Mouse (Mus musculus) thymus, adult 2 months (tissue): ENCODE data around the gene Nucb1.

Source experiments
- CTCF ChIP-seq: fragments of 200-500 bp; IDR thresholded peaks from 2 replicates; pipeline ENCODE4 v1.5.1; 2012; ENCODE audit warnings: mild to moderate bottlenecking, control low read depth, low read length, moderate library complexity, borderline replicate concordance; ENCODE audit not compliant: control insufficient read depth, poor library complexity, insufficient read depth; ENCODE audit errors: extremely low read depth
- POLR2A ChIP-seq: fragments of 200-500 bp; IDR thresholded peaks from 2 replicates; pipeline ENCODE4 v1.6.1; 2012; ENCODE audit warnings: mild to moderate bottlenecking, low read length, control low read depth, moderate library complexity; ENCODE audit not compliant: control insufficient read depth, poor library complexity, insufficient read depth; ENCODE audit errors: extremely low read depth

DNA sequence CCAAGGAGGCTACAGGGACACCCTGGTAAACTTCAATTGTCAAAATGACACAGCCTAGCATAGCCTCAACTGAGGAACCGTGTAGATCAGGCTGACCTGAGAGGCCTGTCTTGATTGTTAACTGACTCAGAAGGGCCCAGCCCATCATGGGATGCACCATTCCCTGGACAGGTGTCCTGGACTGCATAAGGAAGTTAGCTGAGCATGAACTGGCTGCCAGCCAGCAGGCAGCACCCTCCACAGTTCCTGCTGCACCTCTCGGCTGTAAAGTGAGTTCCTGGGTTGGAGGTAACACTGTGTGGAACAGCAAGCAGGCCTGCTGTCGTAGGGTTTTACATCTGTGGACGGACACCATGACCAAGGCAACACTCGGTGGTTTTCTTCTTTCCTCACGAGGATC lies 2.6 kb downstream of the Nucb1 start:
- TF ChIP-seq CTCF (no peak), POLR2A (no peak)
